Mouse (Mus musculus) left cerebral cortex, adult 18-20 months (tissue): ENCODE measurements around the gene Cytl1. TPM values are rescaled to one million over a fixed set of nuclear protein-coding genes. Genes with fewer than 3 reads are reported as not detected.

ENCODE experiments used
- DNase-seq, 2 experiments: peaks; one replicate each; pipeline ENCODE4 v3.0.0; 2021 to 2022; ENCODE audit warnings: low spot score in 2 of 2, mixed read lengths in 1 of 2
- total RNA-seq, 2 experiments: library from RNA; stranded (reverse); gene quantifications; 2 replicates each; pipeline ENCODE4 v1.2.3; 2021

Cytl1 gene
- total RNA-seq, 2 experiments from 2014 or later, result 0.77 to 2.7 TPM

DNA sequence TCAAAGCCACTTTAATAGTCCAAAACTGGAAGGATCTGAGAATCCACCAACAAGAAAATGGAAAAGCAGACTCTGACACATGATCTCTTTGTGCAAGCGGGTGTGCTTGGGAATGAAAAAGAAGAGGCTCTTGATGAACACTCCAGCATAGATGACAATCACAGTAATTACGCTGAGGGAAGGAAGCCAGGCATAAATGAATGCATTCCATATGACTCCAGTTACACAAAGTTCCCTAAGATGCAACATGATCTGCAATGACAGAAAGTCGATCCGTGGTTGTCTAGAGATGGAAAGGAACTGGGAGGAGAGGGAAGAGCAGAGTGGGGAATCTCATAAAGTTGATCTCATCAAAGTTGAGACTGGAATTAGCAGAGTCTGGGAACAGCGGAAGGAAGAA, 31.9 kb downstream of the Cytl1 start:
- DNase-seq, result no peak

DNA sequence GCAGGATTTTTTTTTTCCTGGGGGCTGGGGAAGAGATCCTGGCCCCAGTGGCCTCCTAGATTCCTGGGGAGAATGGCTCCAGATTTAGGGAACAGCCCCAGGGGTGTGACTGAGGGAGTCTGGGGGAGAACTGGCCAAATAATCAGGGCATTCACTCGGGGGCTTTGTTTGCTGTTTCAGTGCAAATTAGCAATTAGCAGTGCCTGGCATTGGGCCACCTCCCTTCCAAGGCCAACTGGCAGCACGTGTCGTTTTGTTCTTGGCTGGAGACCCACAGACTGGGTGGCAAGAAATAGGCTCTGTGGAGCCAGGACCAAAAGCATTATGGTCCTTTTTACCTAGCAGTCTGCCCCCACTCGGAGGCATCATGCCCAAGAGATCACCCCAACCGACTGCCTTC, 33.7 kb downstream of the Cytl1 start:
- peak; percentile 53 to 65 for DNase-seq

GRCm38 (mm10) chr5:37770870-37771269, 35.6 kb downstream of the Cytl1 start:
- DNase-seq, result no peak

DNA sequence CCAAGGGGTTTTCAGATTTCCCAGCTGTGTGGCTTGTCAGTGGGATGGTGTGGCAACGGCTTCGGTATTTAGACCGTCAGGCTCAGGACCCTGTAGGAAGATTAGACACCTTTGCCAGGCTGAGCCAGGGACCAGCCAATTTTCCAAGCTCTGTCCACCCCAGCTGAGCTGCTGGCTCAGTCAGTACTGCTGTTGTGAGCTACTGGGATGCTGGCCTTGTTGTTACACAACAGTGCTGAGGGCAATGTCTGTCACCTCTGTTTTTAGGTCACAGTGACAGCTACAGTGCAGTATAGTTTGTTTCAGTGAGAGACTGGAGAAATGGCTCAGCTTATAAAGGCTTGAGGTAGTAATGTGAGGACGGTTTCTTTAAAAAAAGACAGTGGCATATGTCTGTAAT, 38.7 kb downstream of the Cytl1 start:
- no peak for DNase-seq

DNA sequence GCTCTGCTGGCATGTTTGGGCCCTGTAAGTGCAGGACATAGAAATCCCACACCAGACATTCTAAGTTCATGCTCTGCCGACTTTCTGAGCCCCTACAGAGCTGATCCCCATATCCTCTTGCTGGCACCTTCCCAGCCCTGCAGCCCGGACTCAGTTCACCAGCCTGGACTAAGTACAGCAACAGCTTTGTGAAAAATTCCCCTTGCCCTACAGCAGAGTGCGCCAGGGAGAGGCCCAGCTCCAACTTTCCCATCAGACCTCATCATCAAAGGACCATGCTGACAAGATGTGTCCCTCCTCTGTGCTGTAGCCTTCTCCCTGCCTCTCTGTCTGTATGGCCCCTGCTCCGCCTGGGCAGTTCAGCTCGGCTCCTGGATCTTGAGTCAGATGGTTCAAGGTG, 40.4 kb downstream of the Cytl1 start:
- DNase-seq, result no peak

- DNase-seq, result peak in 1 of 2 experiments; percentile 3
Measured at GRCm38 (mm10) chr5:37783306-37783705, 48.0 kb downstream of the Cytl1 start.

- no peak for DNase-seq
Measured at GRCm38 (mm10) chr5:37784847-37785391, 49.6 kb downstream of the Cytl1 start.

Other genes with a start within 250 kb of the Cytl1 start
- gene Stk32b, start 18.3 kb upstream of the Cytl1 start, total RNA-seq, result 1 to 10 TPM; 2.1 to 2.4 TPM
- gene Msx1, start 89.1 kb downstream of the Cytl1 start, total RNA-seq, result 1 to 10 TPM; 4.5 to 4.9 TPM